Mouse (Mus musculus): ENCODE measurements around the gene Tbc1d19. TPM values are rescaled to one million over a fixed set of nuclear protein-coding genes. Genes with fewer than 3 reads are reported as not detected.

The Tbc1d19 gene
- total RNA-seq, 4 experiments from 2014 or later: 24.7 to 47.3 (median 30.8) TPM

DNA sequence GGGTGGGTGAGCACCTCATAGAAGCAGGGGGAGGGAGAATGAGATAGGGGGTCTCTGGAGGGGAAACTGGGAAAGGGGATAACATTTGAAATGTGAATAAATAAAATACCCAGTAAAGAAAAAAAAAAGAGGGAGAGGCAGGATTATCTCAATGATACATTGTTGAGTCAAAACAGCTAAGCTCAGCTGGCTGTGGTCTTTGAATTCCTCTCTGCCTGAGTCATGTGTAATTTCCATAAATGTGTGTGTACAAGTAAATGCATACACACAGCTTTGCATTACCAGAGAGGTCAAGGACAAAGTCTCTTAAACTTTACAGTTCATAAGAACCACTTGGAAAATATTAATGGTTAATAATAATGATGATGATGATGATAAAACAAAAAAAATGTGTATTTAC lies 143.8 kb downstream of the Tbc1d19 start:
- no peak for DNase-seq

Other genes with a start within 250 kb of the Tbc1d19 start
- gene Cckar, start 101.9 kb upstream of the Tbc1d19 start, total RNA-seq (2022): 1 to 10 TPM in 2 of 4 experiments, under 1 TPM in 2; 0.67 to 1.4 (median 0.98) TPM
- 10 to 100 TPM; 19.3 to 39.5 (median 34.2) TPM for gene Stim2, start 188.9 kb downstream of the Tbc1d19 start, total RNA-seq (2022)